Mouse (Mus musculus) left cerebral cortex, postnatal 4 days (tissue): ENCODE data around the gene Sarm1. TPM values are rescaled to one million over a fixed set of nuclear protein-coding genes. Genes with fewer than 3 reads are reported as not detected.

ENCODE experiments used
- DNase-seq: peaks from one replicate; pipeline ENCODE4 v3.0.0-alpha.2; 2022
- intact Hi-C: fragments of 180-260 bp; cut with DNase I; formaldehyde crosslinking; loops from one replicate; pipeline ENCODE4 v1.15.1; 2025
- total RNA-seq, 2 experiments: library from RNA; stranded (reverse); gene quantifications; 2 replicates each; pipeline ENCODE4 v1.2.3; 2021

Sarm1 gene
- total RNA-seq, 2 experiments from 2014 or later: 69.3 to 71.4 TPM

- intact Hi-C loops: no loop called here
- no peak for DNase-seq
Measured at GRCm38 (mm10) chr11:78513106-78513790, 15.7 kb upstream of the Sarm1 start.

DNA sequence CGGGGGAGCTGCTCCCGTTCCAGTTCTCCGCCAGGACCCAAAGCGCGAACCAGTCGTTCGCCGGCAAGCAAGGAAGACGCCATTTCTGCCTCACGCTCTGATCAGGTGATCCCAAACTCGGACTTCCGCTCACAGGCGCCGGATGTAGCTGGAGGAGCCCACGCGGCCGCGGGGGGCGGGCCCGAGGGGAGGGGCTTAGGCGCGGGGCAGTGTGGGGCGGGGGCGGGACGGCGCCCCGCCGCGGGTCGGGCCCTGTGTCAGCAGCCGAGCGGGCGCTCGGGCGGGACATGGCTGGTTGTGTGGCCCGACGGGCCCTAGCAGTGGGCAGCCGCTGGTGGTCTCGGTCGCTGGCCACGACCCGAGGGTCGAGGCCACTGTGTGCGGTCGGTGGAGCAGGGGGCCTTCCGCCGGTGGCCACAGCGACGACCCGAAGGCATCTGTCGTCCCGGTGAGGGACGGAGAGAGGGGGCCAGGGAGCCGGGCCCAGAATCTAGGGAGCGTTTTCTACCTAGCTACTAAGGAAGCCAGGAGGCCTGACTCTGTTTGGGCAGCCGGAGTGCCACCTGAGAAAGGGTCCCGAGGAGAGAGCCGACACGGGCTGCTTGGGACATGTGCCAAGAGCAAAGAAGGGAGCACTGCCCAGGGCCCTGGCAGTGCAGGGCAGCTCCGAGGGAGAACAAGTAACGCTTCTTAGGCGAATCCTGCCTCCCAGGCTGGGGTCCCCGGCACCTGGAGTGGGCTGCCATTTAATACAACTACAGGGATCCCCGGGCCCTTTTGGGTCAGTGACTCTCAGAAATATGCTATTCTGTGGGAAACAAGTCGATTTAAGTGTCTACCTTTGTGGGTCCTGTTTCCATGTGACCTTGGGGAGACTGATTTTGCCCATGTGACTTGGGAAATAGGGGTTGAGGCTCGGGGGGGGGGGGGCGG, 14.7 kb upstream of the Sarm1 start, which contains the start of the genes Tmem199 and Poldip2:
Gene Tmem199 (minus strand): TSS at position 148 of the 933 bp plus-strand sequence.
Gene Poldip2 (plus strand): TSS at position 169 of the 933 bp plus-strand sequence.
- peak; percentile 95 for DNase-seq
- intact Hi-C loops: no loop called here

- peak; percentile 54 for DNase-seq
Measured at GRCm38 (mm10) chr11:78509148-78509547, 11.6 kb upstream of the Sarm1 start.

DNA sequence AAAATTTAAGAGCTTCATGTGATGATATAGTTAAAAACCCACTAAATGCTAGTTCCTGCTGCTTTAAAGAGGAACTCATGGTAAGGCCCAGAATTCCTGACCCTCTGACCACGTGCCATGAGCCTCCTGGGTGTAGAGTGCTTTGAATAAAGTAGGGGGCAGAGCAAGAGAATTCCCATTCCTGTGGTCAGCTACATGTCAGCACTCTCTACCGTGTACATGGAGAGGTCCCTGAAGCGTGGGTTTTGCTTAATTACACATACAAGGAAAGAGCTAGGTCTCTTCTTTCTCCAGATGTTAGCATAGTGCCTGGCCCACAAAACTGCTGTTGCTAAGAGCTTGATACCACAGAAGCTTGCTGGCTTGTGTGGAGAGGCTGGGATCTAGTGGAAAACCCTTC, 7.9 kb upstream of the Sarm1 start:
- intact Hi-C loops: no loop called here

More at GRCm38 (mm10) chr11:78509148-78509547, 11.6 kb upstream of the Sarm1 start:
- intact Hi-C loops: no loop called here

GRCm38 (mm10) chr11:78502909-78503650, 5.5 kb upstream of the Sarm1 start, which contains the start of gene Sebox:
Gene Sebox (plus strand): TSS chr11:78503447.
- intact Hi-C loops: no loop called here
- peak; percentile 77 for DNase-seq

More for the DNA sequence above, 7.9 kb upstream of the Sarm1 start:
- DNase-seq: no peak

- DNase-seq: no peak
Measured at GRCm38 (mm10) chr11:78501529-78501928, 4.0 kb upstream of the Sarm1 start.

DNA sequence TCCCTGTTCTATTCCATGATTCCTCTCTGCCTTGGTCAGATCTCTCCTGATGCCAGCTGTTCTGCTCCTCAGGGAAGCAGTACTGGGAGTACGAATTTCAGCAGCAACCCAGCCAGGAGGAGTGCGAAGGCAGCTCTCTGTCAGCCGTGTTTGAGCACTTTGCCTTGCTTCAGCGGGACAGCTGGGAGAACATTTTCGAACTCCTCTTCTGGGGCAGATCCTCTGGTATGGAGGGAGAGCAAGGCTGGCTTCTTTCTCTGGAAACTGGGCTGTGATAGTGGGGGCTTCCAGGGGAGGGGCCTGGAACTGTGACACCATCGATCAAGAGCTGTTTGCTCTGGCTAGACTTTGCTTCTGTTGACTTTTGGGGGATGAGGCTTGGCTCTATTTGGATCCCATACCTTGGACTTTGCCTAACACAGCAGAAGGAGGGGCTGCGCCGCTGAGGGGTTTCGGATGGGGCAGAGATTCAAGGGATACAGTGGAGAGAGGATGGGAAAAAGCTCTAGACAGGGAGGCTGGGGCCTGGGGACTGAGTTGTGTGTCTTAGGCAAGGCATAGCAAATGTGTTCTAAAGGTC, 3.2 kb upstream of the Sarm1 start:
- no peak for DNase-seq
- intact Hi-C loops: no loop called here

More at GRCm38 (mm10) chr11:78501529-78501928, 4.0 kb upstream of the Sarm1 start:
- intact Hi-C loops: no loop called here

DNA sequence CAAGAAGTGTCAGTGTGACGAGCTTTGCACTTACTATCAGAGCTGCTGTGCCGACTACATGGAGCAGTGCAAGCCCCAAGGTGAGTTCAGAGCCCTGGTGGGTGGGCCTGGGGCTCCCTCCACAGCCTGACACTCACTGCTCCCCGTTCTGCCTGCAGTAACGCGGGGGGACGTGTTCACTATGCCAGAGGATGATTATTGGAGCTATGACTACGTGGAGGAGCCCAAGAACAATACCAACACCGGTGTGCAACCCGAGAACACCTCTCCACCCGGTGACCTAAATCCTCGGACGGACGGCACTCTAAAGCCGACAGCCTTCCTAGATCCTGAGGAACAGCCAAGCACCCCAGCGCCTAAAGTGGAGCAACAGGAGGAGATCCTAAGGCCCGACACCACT, 2.0 kb upstream of the Sarm1 start:
- intact Hi-C loops: no loop called here
- DNase-seq: no peak

- intact Hi-C loops: no loop called here
- DNase-seq: no peak
Measured at GRCm38 (mm10) chr11:78499004-78499403, 1.4 kb upstream of the Sarm1 start, which contains the start of gene Vtn. Gene Vtn (plus strand): TSS chr11:78499091.

GRCm38 (mm10) chr11:78497071-78497541, 448 bp downstream of the Sarm1 start:
- peak; percentile 80 for DNase-seq
- intact Hi-C loops: no loop called here

- no peak for DNase-seq
- intact Hi-C loops: no loop called here
Measured at GRCm38 (mm10) chr11:78495904-78496303, 1.6 kb downstream of the Sarm1 start.

DNA sequence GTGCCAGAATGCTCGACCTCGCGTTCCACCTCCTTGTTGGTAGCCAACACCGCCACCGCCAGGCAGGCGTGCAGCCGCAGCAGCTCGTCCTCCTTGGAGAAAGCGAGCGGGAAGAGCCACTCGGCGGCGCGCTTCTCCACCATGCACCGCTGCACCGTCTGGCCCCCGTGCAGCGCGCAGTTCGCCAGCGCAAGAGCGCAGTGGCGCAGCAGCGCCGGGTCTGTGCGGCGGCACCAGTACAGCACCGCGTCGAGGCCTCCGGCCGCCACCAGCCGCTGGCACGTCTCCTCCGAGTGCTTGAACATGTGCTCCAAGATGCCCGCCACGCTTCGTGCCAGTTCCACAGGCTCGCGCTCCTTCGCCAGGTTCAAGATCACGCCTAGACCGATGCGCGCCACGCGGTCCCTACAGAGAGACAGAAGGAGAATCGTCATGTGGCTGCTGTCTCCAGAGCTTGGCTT, 6.7 kb downstream of the Sarm1 start:
- intact Hi-C loops: no loop called here
- peak; percentile 73 for DNase-seq

- DNase-seq: peak; percentile 81
- intact Hi-C loops: no loop called here
Measured at GRCm38 (mm10) chr11:78488168-78488567, 9.4 kb downstream of the Sarm1 start.

- DNase-seq: no peak
- intact Hi-C loops: no loop called here
Measured at GRCm38 (mm10) chr11:78483639-78484038, 13.9 kb downstream of the Sarm1 start.

DNA sequence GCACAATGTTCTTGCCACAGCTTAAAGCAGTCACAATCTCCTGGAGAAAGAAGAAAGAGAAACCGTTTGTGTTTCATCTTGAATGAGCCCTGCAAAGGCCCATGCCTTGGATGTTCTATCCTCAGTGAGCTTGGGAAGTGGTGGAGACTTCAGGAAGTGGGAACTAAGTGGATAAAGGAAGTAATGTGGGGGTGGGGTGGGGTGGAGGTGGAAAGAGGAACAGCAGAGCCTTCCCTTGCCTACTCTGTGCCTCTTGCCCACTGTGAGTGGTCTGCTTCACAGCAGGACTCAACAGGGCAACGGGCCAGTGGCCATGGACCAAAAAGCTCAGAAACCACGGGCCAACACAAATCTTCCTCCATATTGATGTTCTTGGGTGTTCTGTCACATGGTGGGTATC, 22.3 kb downstream of the Sarm1 start:
- DNase-seq: no peak
- intact Hi-C loops: no loop called here

DNA sequence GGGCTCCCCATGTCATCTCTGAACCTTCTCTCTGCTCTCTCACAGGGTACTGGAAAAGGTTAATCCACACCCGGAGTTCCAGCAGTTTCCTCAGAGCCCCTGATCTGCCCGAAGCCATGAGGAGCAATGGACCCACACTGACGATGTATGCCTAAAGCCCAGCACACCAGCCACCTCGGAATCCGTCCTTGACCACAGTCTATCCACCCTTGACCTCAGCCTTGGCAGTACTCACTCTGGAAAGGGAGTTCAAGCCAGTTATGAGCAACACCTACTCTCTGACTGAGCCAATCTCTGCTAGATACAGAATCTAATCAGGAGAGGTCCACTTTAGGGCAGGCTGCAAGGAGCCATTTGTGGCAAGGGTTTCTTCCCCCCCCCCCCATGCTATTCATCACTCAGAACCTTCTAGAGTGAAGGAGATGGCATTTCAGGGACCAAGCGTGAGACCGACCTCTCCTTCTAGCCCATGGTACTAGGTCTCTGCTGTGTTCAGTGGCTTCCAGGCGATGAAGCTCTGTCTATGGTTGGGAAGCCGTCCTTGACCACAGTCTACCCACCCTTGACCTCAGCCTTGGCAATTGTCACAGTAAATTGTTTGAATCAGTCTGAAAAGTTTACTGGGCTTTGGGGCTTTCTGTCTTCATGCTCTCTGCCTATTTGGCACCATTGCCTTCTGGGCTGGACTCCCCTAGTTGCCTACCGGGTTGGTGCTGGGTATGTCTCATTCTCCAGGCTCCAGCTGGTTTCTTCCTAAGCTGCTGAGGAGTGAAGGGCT, 26.0 kb downstream of the Sarm1 start:
- DNase-seq: no peak
- intact Hi-C loops: no loop called here

- DNase-seq: no peak
- intact Hi-C loops: no loop called here
Measured at GRCm38 (mm10) chr11:78467932-78468331, 29.6 kb downstream of the Sarm1 start.

GRCm38 (mm10) chr11:78467515-78467914, 30.0 kb downstream of the Sarm1 start:
- DNase-seq: no peak
- intact Hi-C loops: no loop called here

DNA sequence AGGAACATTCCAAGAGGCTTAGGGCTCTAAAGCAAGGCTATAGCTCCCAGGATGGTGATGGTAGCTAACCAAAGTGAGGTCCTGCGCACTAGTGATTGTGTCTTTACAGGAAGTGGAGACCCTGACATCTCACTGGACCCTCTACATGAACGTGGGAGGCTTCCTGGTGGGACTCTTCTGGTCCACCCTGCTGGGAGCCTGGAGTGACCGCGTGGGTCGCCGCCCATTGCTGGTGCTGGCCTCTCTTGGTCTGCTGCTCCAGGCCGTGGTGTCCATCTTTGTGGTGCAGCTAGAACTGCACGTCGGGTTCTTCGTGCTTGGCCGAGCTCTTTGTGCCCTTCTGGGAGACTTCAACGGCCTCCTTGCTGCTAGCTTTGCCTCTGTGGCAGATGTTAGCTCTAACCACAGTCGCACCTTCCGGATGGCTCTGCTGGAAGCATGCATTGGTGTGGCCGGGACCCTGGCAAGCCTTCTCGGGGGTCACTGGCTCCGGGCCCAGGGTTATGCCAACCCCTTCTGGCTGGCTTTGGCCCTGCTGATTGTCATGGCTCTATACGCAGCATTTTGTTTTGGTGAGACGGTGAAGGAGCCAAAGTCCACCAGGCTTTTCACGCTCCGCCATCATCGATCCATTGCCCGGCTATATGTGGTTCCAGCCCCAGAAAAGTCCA, 31.2 kb downstream of the Sarm1 start:
- intact Hi-C loops: no loop called here
- peak; percentile 35 for DNase-seq
